Mouse (Mus musculus): ENCODE data around the gene Bcas2. TPM values are rescaled to one million over a fixed set of nuclear protein-coding genes. Genes with fewer than 3 reads are reported as not detected.
"Not testable (repeated sequence)": the region's sequence is repeated elsewhere in the genome, so short reads cannot be mapped to it uniquely, and the experiment has no call there.

Gene Bcas2
- polyA plus RNA-seq, 1 experiment from 2014 or later, result 211 TPM

DNA sequence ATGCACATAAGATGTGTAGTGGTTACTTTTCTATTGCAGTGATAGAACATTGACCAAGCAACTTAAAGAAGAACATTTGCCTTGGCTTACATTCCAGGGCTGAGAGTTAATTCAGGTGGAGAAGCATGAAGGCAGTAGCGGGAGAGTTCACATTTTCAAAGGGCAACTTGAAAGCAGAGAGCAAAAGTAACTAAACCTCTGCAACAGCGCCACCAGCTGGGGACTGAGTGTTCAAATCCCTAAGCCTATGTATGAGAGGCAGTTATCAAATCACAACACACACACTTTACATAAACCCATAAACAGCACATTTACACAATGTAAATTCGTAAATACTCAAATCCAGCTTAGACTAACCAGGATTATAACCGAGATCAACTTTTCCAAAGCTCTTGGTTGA, 1.7 kb upstream of the Bcas2 start:
- no peak overlapping the region for H3K4me2 ChIP-seq
- no peak overlapping the region for H3K9ac ChIP-seq
- H3K36me3 ChIP-seq, result peaks cover 63% of the 10 kb centered on the region
- 7% methylated on average over 4 of the region's 4 CpGs for WGBS (ENCODE audit: insufficient replicate concordance)
- peak; percentile 73 for DNase-seq
- no peak for ATAC-seq (ENCODE audit: low read depth)
- no peaks in the 10 kb centered on the region for H3K9me3 ChIP-seq (replicated peaks)
- H3K27me3 ChIP-seq, result no peaks in the 10 kb centered on the region
- no peak overlapping the region for H3K27ac ChIP-seq
- peaks cover 38% of the 10 kb centered on the region for H3K4me1 ChIP-seq (replicated peaks)
- no peak overlapping the region for H3K4me3 ChIP-seq (replicated peaks)

DNA sequence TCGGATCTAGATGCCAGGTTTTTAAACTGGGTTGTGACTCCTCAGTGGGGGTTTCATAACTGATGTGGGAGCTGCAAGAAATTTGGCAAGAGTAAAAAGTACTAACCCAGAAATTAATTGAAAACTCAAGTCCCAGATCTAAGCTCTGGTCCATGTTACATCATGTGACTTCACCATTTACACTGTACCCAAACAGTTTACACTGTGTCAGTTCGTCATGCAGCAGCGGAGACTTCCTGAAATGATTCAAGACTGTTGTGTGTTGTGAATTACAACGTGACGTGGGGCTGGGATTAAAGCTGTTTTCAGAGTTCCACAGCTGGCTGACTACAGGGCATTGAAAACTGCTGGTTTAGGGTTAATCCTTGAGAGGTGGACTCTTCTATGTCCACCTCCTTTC, 1.2 kb downstream of the Bcas2 start:
- Histone ChIP-seq H3K4me3 (replicated peaks) (peak overlapping the region; percentile 76), H3K4me1 (replicated peaks) (peaks cover 65% of the 10 kb centered on the region), H3K9ac (peak overlapping the region; percentile 89), H3K27ac (peak overlapping the region; percentile 90), H3K27me3 (no peaks in the 10 kb centered on the region), H3K4me2 (peak overlapping the region; percentile 73), H3K9me3 (replicated peaks) (no peaks in the 10 kb centered on the region), H3K36me3 (peaks cover 62% of the 10 kb centered on the region)
- 23% methylated on average over 5 of the region's 5 CpGs for WGBS (ENCODE audit: insufficient replicate concordance)
- no peak for DNase-seq
- no peak for ATAC-seq (ENCODE audit: low read depth)

DNA sequence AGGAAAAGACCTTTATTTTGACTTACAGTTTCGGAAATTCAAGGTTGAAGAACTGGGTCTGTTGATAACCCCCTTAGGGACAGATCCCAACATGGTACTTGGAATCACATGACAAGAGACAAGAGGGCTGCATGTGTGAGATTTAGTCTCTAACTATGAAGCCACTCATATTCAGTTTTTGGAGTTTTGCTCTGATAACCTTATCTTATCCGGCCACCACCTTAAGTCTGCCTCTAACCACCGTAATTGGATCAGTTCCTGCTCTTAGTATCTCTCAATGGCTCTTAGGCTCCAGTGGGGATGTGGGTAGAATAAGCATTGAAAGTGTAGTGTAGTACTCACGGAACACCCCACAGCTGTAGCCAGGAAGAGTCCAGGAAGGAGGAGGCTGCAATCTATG, 5.3 kb downstream of the Bcas2 start:
- Histone ChIP-seq H3K27me3 (no peaks in the 10 kb centered on the region), H3K36me3 (peaks cover 65% of the 10 kb centered on the region), H3K4me3 (replicated peaks) (0 out of 2 replicates have a peak overlapping the region, but pooled peaks have one; percentile 0), H3K4me1 (replicated peaks) (peaks cover 64% of the 10 kb centered on the region), H3K4me2 (peak overlapping the region; percentile 37), H3K9ac (peak overlapping the region; percentile 16; the same call in 1 of the 2 replicates), H3K27ac (peak overlapping the region; percentile 74), H3K9me3 (replicated peaks) (no peaks in the 10 kb centered on the region)
- WGBS (ENCODE audit: insufficient replicate concordance), result 17% methylated on average over 4 of the region's 4 CpGs
- ATAC-seq (ENCODE audit: low read depth) (peak; percentile 90), DNase-seq (peak; percentile 46)

GRCm38 (mm10) chr3:103179527-103179926, 8.1 kb downstream of the Bcas2 start:
- 89% methylated on average over 9 of the region's 9 CpGs for WGBS (ENCODE audit: insufficient replicate concordance)
- Histone ChIP-seq H3K4me2 (no peak overlapping the region), H3K9ac (no peak overlapping the region), H3K27me3 (no peaks in the 10 kb centered on the region), H3K9me3 (replicated peaks) (no peaks in the 10 kb centered on the region), H3K4me3 (replicated peaks) (no peak overlapping the region), H3K4me1 (replicated peaks) (peaks cover 40% of the 10 kb centered on the region), H3K36me3 (peaks cover 51% of the 10 kb centered on the region), H3K27ac (peak overlapping the region; percentile 58; the same call in 1 of the 2 replicates)
- no peak for DNase-seq
- no peak for ATAC-seq (ENCODE audit: low read depth)

DNA sequence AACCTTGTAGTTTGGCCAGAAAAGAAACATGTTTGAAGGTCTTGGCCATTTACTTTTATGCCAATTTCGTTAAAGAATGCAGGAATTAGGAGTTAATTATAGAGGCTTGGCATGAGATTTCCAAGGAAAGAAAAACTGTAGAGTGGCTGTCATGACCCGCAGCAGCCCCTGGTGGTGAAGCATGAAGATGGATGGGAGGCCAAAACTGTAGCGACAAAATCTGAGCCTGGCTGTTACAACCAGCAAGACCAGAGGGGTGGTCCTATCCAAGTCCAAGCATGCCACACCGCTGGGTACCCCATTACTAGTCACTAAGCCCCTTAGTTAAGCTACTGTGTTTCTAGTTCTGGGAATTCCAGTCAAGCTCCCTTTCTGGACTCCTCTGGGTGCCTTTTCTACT, 9.7 kb downstream of the Bcas2 start:
- DNase-seq (no peak), ATAC-seq (ENCODE audit: low read depth) (no peak)
- no peaks in the 10 kb centered on the region for H3K9me3 ChIP-seq (replicated peaks)
- 47% methylated on average over 4 of the region's 4 CpGs for WGBS (ENCODE audit: insufficient replicate concordance)
- H3K4me3 ChIP-seq (replicated peaks), result no peak overlapping the region
- H3K36me3 ChIP-seq, result peaks cover 35% of the 10 kb centered on the region
- H3K4me1 ChIP-seq (replicated peaks), result peaks cover 25% of the 10 kb centered on the region
- H3K27me3 ChIP-seq, result no peaks in the 10 kb centered on the region
- no peak overlapping the region for H3K27ac ChIP-seq
- no peak overlapping the region for H3K9ac ChIP-seq
- no peak overlapping the region for H3K4me2 ChIP-seq

DNA sequence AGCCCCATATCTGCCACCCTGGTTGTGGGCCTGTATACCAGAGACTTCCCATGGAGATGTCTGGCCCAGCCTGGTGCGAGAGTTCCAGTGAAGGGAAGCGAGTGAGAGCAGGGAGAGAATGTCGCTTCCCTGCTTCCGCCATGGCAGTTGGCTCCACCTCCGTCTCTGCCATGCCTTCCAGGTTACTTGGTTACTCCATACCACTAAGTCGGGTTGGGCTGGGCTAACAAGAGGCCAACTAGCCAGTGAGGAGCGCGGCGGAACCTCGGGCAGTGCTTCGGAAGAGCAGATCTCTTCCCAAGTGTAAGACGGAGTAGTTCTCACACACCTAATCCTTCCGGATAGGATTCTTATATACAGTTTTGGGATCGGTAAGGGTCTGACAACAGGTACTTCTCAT, 11.4 kb downstream of the Bcas2 start:
- Histone ChIP-seq H3K9ac (no peak overlapping the region), H3K36me3 (peaks cover 19% of the 10 kb centered on the region), H3K4me2 (no peak overlapping the region), H3K4me1 (replicated peaks) (0 out of 2 replicates have a peak, but pooled peaks cover 9% of the 10 kb centered on the region), H3K27me3 (no peaks in the 10 kb centered on the region), H3K4me3 (replicated peaks) (no peak overlapping the region), H3K9me3 (replicated peaks) (no peaks in the 10 kb centered on the region), H3K27ac (no peak overlapping the region)
- ATAC-seq (ENCODE audit: low read depth) (no peak), DNase-seq (no peak)
- 82% methylated on average over 14 of the region's 14 CpGs for WGBS (ENCODE audit: insufficient replicate concordance)

DNA sequence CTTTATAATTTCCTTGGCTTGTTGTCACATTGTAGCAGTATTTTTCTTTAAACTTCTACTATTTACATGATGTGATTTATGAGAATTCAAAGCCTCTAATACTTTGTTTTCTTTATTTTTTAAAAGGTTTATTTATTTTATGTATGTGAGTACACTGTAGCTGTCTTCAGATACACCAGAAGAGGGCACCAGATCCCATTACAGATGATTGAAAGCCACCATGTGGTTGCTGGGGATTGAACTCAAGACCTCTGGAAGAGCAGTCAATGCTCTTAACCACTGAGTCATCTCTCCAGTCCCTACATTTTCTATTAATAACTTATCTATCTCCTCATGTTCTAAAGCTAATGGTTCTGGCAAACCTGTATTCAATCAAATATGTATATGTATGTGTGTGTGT, 13.0 kb downstream of the Bcas2 start:
- not testable (repeated sequence) for H3K4me2 ChIP-seq; DNase-seq; H3K4me3 ChIP-seq (replicated peaks); H3K9ac ChIP-seq; ATAC-seq (ENCODE audit: low read depth); H3K27ac ChIP-seq; H3K27me3 ChIP-seq; H3K9me3 ChIP-seq (replicated peaks); H3K4me1 ChIP-seq (replicated peaks); H3K36me3 ChIP-seq

GRCm38 (mm10) chr3:103188451-103188850, 17.0 kb downstream of the Bcas2 start:
- Histone ChIP-seq H3K36me3 (no peaks in the 10 kb centered on the region), H3K4me2 (no peak overlapping the region), H3K27me3 (no peaks in the 10 kb centered on the region), H3K27ac (no peak overlapping the region; the same call in 1 of the 2 replicates), H3K9me3 (replicated peaks) (peaks cover 13% of the 10 kb centered on the region), H3K9ac (no peak overlapping the region), H3K4me3 (replicated peaks) (no peak overlapping the region), H3K4me1 (replicated peaks) (peaks cover 2% of the 10 kb centered on the region; the same call in 1 of the 2 replicates)
- 78% methylated on average over 5 of the region's 5 CpGs for WGBS (ENCODE audit: insufficient replicate concordance)
- ATAC-seq (ENCODE audit: low read depth), result peak; percentile 12; the same call in 1 of the 2 replicates
- DNase-seq, result no peak

DNA sequence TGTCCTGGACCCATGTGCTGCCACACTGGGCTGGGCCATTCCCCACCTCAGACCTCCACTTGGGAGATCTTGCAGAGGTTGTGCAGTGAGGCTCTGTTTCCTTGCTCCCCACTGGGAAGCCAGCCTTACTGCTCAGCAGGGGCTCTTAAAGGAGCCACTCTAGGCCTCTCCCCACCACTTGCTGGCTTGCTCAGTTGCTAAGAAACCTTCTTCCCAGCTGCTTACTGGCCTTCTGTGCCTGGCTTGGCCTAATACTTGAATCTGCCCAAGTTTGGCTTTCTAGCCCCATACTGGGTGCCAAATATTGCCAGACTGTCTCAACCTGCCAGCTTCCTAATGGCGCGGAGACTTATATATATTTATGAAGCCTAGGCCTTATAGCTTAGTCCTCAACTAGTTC, 17.4 kb downstream of the Bcas2 start:
- WGBS (ENCODE audit: insufficient replicate concordance), result 90% methylated on average over 2 of the region's 2 CpGs
- Histone ChIP-seq H3K4me2 (no peak overlapping the region), H3K9ac (no peak overlapping the region), H3K9me3 (replicated peaks) (peaks cover 17% of the 10 kb centered on the region), H3K4me3 (replicated peaks) (no peak overlapping the region), H3K27ac (no peak overlapping the region; the same call in 1 of the 2 replicates), H3K36me3 (peaks cover 3% of the 10 kb centered on the region; the same call in 1 of the 2 replicates), H3K27me3 (no peaks in the 10 kb centered on the region), H3K4me1 (replicated peaks) (peaks cover 2% of the 10 kb centered on the region; the same call in 1 of the 2 replicates)
- ATAC-seq (ENCODE audit: low read depth) (no peak), DNase-seq (no peak)

DNA sequence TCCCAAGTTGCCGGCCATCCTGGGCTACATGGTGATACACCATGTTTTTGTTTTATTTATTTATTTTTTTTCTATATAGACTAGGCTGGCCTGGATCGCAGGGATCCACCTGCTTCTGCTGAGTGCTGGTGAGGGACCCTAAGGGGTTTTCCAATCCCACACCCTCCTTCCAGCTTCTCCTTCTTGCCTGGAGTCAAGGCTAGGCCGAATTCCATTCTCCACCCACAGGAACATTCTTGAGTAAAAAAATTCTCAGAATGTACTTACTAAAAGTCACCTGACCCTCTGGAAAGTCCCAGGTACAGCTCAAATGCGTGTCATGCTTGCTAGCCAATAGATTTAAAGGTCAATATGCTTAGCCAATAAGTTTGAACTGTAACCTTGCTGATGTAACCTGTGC, 20.7 kb downstream of the Bcas2 start:
- DNase-seq, result no peak
- Histone ChIP-seq H3K27ac (no peak overlapping the region), H3K27me3 (no peaks in the 10 kb centered on the region), H3K36me3 (peaks cover 5% of the 10 kb centered on the region; the same call in 1 of the 2 replicates), H3K4me3 (replicated peaks) (no peak overlapping the region), H3K4me2 (no peak overlapping the region), H3K9ac (no peak overlapping the region), H3K4me1 (replicated peaks) (peaks cover 29% of the 10 kb centered on the region), H3K9me3 (replicated peaks) (peaks cover 20% of the 10 kb centered on the region)
- no peak for ATAC-seq (ENCODE audit: low read depth)
- WGBS (ENCODE audit: insufficient replicate concordance), result 84% methylated on average over 4 of the region's 4 CpGs

GRCm38 (mm10) chr3:103193186-103193585, 21.7 kb downstream of the Bcas2 start:
- H3K27me3 ChIP-seq, result no peaks in the 10 kb centered on the region
- ATAC-seq (ENCODE audit: low read depth) (no peak), DNase-seq (no peak)
- peaks cover 39% of the 10 kb centered on the region for H3K4me1 ChIP-seq (replicated peaks)
- 29% methylated on average over 1 of the region's 1 CpGs for WGBS (ENCODE audit: insufficient replicate concordance)
- H3K4me3 ChIP-seq (replicated peaks), result no peak overlapping the region
- peaks cover 20% of the 10 kb centered on the region for H3K9me3 ChIP-seq (replicated peaks)
- H3K4me2 ChIP-seq, result no peak overlapping the region
- H3K27ac ChIP-seq, result no peak overlapping the region
- peaks cover 5% of the 10 kb centered on the region; the same call in 1 of the 2 replicates for H3K36me3 ChIP-seq
- no peak overlapping the region for H3K9ac ChIP-seq

- peak overlapping the region; percentile 56 for H3K4me2 ChIP-seq
- H3K9me3 ChIP-seq (replicated peaks), result peaks cover 24% of the 10 kb centered on the region
- peaks cover 5% of the 10 kb centered on the region; the same call in 1 of the 2 replicates for H3K36me3 ChIP-seq
- 23% methylated on average over 7 of the region's 7 CpGs for WGBS (ENCODE audit: insufficient replicate concordance)
- no peaks in the 10 kb centered on the region for H3K27me3 ChIP-seq
- peaks cover 42% of the 10 kb centered on the region for H3K4me1 ChIP-seq (replicated peaks)
- H3K27ac ChIP-seq, result peak overlapping the region; percentile 92
- peak overlapping the region; percentile 26 for H3K4me3 ChIP-seq (replicated peaks)
- ATAC-seq (ENCODE audit: low read depth), result peak; percentile 99
- peak; percentile 68 for DNase-seq
- H3K9ac ChIP-seq, result peak overlapping the region; percentile 65
Observed at GRCm38 (mm10) chr3:103196320-103196823, 24.9 kb downstream of the Bcas2 start.

Data from liver, embryonic 13.5 days (tissue).